ENCODE assay signal across 31 mouse cellular contexts in genomic region chr7:133764425-133764824, GRCm38 (mm10). TPM values are rescaled to one million over a fixed set of nuclear protein-coding genes. Genes with fewer than 3 reads are reported as not detected.
DNase-seq lines count a peak whose midpoint lies in the region; ATAC-seq and TF ChIP-seq lines count a peak whose summit lies in the region.
"Had no signal": no experiment of that assay in that cellular context is flagged by ENCODE, and none has a peak within 500 bp of the region (broad histone marks: within the 10 kb centered on the region; RNA-seq: fewer than 3 reads in every experiment).

No protein-coding gene starts in this region.

- WGBS in forebrain, embryonic 14.5 days = 82% methylated on average over 2 of the region's 2 CpGs
- 79% methylated on average over 2 of the region's 2 CpGs for WGBS in forebrain, postnatal 0 days
- WGBS in hindbrain, embryonic 13.5 days = 76% methylated on average over 2 of the region's 2 CpGs
- WGBS in hindbrain, embryonic 12.5 days = 85% methylated on average over 2 of the region's 2 CpGs
- WGBS in intestine, embryonic 14.5 days = 66% methylated on average over 2 of the region's 2 CpGs
- 39% methylated on average over 2 of the region's 2 CpGs for WGBS in intestine, postnatal 0 days

- H3K27ac ChIP-seq in forebrain, embryonic 14.5 days (ENCODE audit: low read depth, low read length) = peak overlapping the region; percentile 85
- H3K27ac ChIP-seq in forebrain, postnatal 0 days (ENCODE audit: low read depth, low read length) = no peak overlapping the region
- peak overlapping the region; percentile 35; the same call in 1 of the 2 replicates for H3K27ac ChIP-seq in hindbrain, embryonic 13.5 days
- H3K27ac ChIP-seq in hindbrain, embryonic 12.5 days = no peak overlapping the region
- H3K27ac ChIP-seq in intestine, embryonic 14.5 days (ENCODE audit: low read depth) = peak overlapping the region; percentile 1; the same call in 1 of the 2 replicates
- H3K27ac ChIP-seq in intestine, postnatal 0 days (ENCODE audit: low read depth, low read length) = peak overlapping the region; percentile 89
- H3K27ac ChIP-seq: embryonic facial prominence, embryonic 12.5 days; limb, embryonic 10.5 days; limb, embryonic 15.5 days; liver, embryonic 13.5 days; macrophage had no signal

- no peak overlapping the region for H3K4me2 ChIP-seq in forebrain, embryonic 14.5 days (ENCODE audit: low read length)
- no peak overlapping the region for H3K4me2 ChIP-seq in forebrain, postnatal 0 days (ENCODE audit: low read depth)
- H3K4me2 ChIP-seq in hindbrain, embryonic 13.5 days = no peak overlapping the region
- H3K4me2 ChIP-seq in hindbrain, embryonic 12.5 days (replicated peaks) = no peak overlapping the region
- no peak overlapping the region for H3K4me2 ChIP-seq in intestine, embryonic 14.5 days (ENCODE audit: low read length)
- peak overlapping the region; percentile 21; the same call in 1 of the 2 replicates for H3K4me2 ChIP-seq in intestine, postnatal 0 days (replicated peaks; ENCODE audit: low read depth)
- H3K4me2 ChIP-seq: embryonic facial prominence, embryonic 12.5 days; heart, embryonic 11.5 days; limb, embryonic 15.5 days; liver, embryonic 13.5 days; midbrain, embryonic 15.5 days had no signal

- ATAC-seq in forebrain, embryonic 14.5 days = no peak
- no peak for ATAC-seq in forebrain, postnatal 0 days
- no peak for ATAC-seq in hindbrain, embryonic 13.5 days (ENCODE audit: low FRiP score)
- ATAC-seq in hindbrain, embryonic 12.5 days (ENCODE audit: low FRiP score) = no peak
- peak; percentile 69; the same call in 1 of the 2 replicates for ATAC-seq in intestine, embryonic 14.5 days (replicated peaks; ENCODE audit: low FRiP score, low TSS enrichment, low read depth)
- ATAC-seq in intestine, postnatal 0 days = peak; percentile 82
- ATAC-seq: midbrain, embryonic 15.5 days; Patski had no signal

- no peak overlapping the region for H3K9ac ChIP-seq in forebrain, embryonic 14.5 days (ENCODE audit: low read length)
- no peak overlapping the region for H3K9ac ChIP-seq in forebrain, postnatal 0 days
- H3K9ac ChIP-seq in hindbrain, embryonic 13.5 days = no peak overlapping the region
- H3K9ac ChIP-seq in hindbrain, embryonic 12.5 days = no peak overlapping the region
- no peak overlapping the region for H3K9ac ChIP-seq in intestine, embryonic 14.5 days (ENCODE audit: low read length)
- H3K9ac ChIP-seq in intestine, postnatal 0 days (ENCODE audit: low read depth, low read length) = 0 out of 2 replicates have a peak overlapping the region, but pooled peaks have one; percentile 22
- H3K9ac ChIP-seq: embryonic facial prominence, embryonic 12.5 days; limb, embryonic 15.5 days; liver, embryonic 13.5 days; midbrain, embryonic 15.5 days had no signal

- peaks cover 17% of the 10 kb centered on the region; the same call in 1 of the 2 replicates for H3K4me1 ChIP-seq in forebrain, embryonic 14.5 days (ENCODE audit: control insufficient read depth, insufficient read depth, low read length)
- H3K4me1 ChIP-seq in forebrain, postnatal 0 days (ENCODE audit: insufficient read depth) = peaks cover 12% of the 10 kb centered on the region; the same call in 1 of the 2 replicates
- H3K4me1 ChIP-seq in hindbrain, embryonic 13.5 days (replicated peaks) = peaks cover 29% of the 10 kb centered on the region
- H3K4me1 ChIP-seq in hindbrain, embryonic 12.5 days = peaks cover 14% of the 10 kb centered on the region
- H3K4me1 ChIP-seq in intestine, embryonic 14.5 days (replicated peaks; ENCODE audit: control insufficient read depth, insufficient read depth, low read length) = no peaks in the 10 kb centered on the region; the same call in 1 of the 2 replicates
- H3K4me1 ChIP-seq in intestine, postnatal 0 days (replicated peaks; ENCODE audit: control insufficient read depth, insufficient read depth, low read length) = peaks cover 3% of the 10 kb centered on the region; the same call in 1 of the 2 replicates

- no peaks in the 10 kb centered on the region for H3K27me3 ChIP-seq in forebrain, embryonic 14.5 days (replicated peaks; ENCODE audit: control insufficient read depth, insufficient read depth, low read length)
- no peaks in the 10 kb centered on the region for H3K27me3 ChIP-seq in forebrain, postnatal 0 days (ENCODE audit: insufficient read depth, low read length)
- H3K27me3 ChIP-seq in hindbrain, embryonic 13.5 days = no peaks in the 10 kb centered on the region
- H3K27me3 ChIP-seq in hindbrain, embryonic 12.5 days = no peaks in the 10 kb centered on the region
- no peaks in the 10 kb centered on the region for H3K27me3 ChIP-seq in intestine, embryonic 14.5 days (replicated peaks; ENCODE audit: control insufficient read depth, insufficient read depth, low read length)
- H3K27me3 ChIP-seq in intestine, postnatal 0 days (replicated peaks; ENCODE audit: control insufficient read depth, insufficient read depth, low read length) = no peaks in the 10 kb centered on the region
- H3K27me3 ChIP-seq: embryonic facial prominence, embryonic 12.5 days; limb, embryonic 15.5 days; liver, embryonic 13.5 days; midbrain, embryonic 15.5 days; Patski had no signal

- no peak for TF ChIP-seq CTCF in forebrain, postnatal 0 days (IDR thresholded peaks at IDR 0.05; ENCODE audit: low read depth)
- TF ChIP-seq CTCF in intestine, postnatal 0 days (IDR thresholded peaks at IDR 0.05; ENCODE audit: low read depth) = no peak

- H3K9me3 ChIP-seq in forebrain, embryonic 14.5 days (replicated peaks; ENCODE audit: control insufficient read depth, low read length) = no peaks in the 10 kb centered on the region
- H3K9me3 ChIP-seq in forebrain, postnatal 0 days (ENCODE audit: low read length) = no peaks in the 10 kb centered on the region
- no peaks in the 10 kb centered on the region for H3K9me3 ChIP-seq in hindbrain, embryonic 13.5 days
- no peaks in the 10 kb centered on the region for H3K9me3 ChIP-seq in hindbrain, embryonic 12.5 days (replicated peaks)
- H3K9me3 ChIP-seq in intestine, embryonic 14.5 days (ENCODE audit: control insufficient read depth, low read length) = 0 out of 2 replicates have a peak, but pooled peaks cover 5% of the 10 kb centered on the region
- no peaks in the 10 kb centered on the region for H3K9me3 ChIP-seq in intestine, postnatal 0 days (ENCODE audit: control insufficient read depth)
- H3K9me3 ChIP-seq: embryonic facial prominence, embryonic 12.5 days; limb, embryonic 10.5 days; limb, embryonic 15.5 days; liver, embryonic 13.5 days; midbrain, embryonic 15.5 days had no signal

- no peaks in the 10 kb centered on the region for H3K36me3 ChIP-seq in forebrain, embryonic 14.5 days (ENCODE audit: control insufficient read depth, insufficient read depth, low read length)
- no peaks in the 10 kb centered on the region for H3K36me3 ChIP-seq in forebrain, postnatal 0 days (ENCODE audit: insufficient read depth)
- no peaks in the 10 kb centered on the region for H3K36me3 ChIP-seq in hindbrain, embryonic 13.5 days
- no peaks in the 10 kb centered on the region for H3K36me3 ChIP-seq in hindbrain, embryonic 12.5 days
- 0 out of 2 replicates have a peak, but pooled peaks cover under 1% of the 10 kb centered on the region for H3K36me3 ChIP-seq in intestine, embryonic 14.5 days (ENCODE audit: control insufficient read depth, insufficient read depth, low read length)
- H3K36me3 ChIP-seq in intestine, postnatal 0 days (ENCODE audit: control insufficient read depth, insufficient read depth) = no peaks in the 10 kb centered on the region
- H3K36me3 ChIP-seq: embryonic facial prominence, embryonic 12.5 days; limb, embryonic 10.5 days; limb, embryonic 15.5 days; midbrain, embryonic 15.5 days had no signal

- no peak for DNase-seq in forebrain, embryonic 14.5 days (ENCODE audit: low spot score)
- DNase-seq in forebrain, postnatal 0 days = no peak
- no peak for DNase-seq in intestine, embryonic 14.5 days (ENCODE audit: low spot score)
- DNase-seq in embryo, embryonic 10 days (ENCODE audit: low spot score) = no peak
- DNase-seq: adrenal gland, postnatal 10 days; cerebellum, adult 9-10 months; cerebellum, postnatal 36 days; embryo, embryonic 11 days; gastrocnemius, postnatal 10 days; heart, adult 18-20 months; heart, postnatal 4 days; kidney, adult 11 months; kidney, postnatal 14 days; layer of hippocampus, adult 9-11 months; liver, embryonic 13.5 days; lung, adult 2 months; lung, postnatal 10 days; right cerebral cortex, adult 18-20 months; spleen, adult 18-20 months; thymus, postnatal 25 days had no signal

- no peak overlapping the region for H3K4me3 ChIP-seq in forebrain, embryonic 14.5 days (ENCODE audit: low read depth, low read length)
- H3K4me3 ChIP-seq in forebrain, postnatal 0 days (ENCODE audit: low read depth, low read length) = no peak overlapping the region
- no peak overlapping the region for H3K4me3 ChIP-seq in hindbrain, embryonic 13.5 days
- no peak overlapping the region for H3K4me3 ChIP-seq in hindbrain, embryonic 12.5 days
- H3K4me3 ChIP-seq in intestine, embryonic 14.5 days (ENCODE audit: low read depth, low read length) = no peak overlapping the region
- no peak overlapping the region for H3K4me3 ChIP-seq in intestine, postnatal 0 days (ENCODE audit: low read depth, low read length)
- H3K4me3 ChIP-seq: embryonic facial prominence, embryonic 12.5 days; limb, embryonic 10.5 days; limb, embryonic 15.5 days; liver, embryonic 13.5 days; midbrain, embryonic 15.5 days had no signal

RNA-seq across cellular contexts. Expression of gene Fank1, which starts 12.2 kb away (rescaled TPM):
- polyA plus RNA-seq in forebrain, embryonic 14.5 days (2014; fragmentation: Nextera tagmentation; extraction: Ambion mirVana) = 4.2 and 4.5 TPM in 2 replicates
- total RNA-seq in forebrain, postnatal 0 days (2014; rRNA removed) = 4.5 and 5.1 TPM in 2 replicates
- 5.2 and 9.0 TPM in 2 replicates for polyA plus RNA-seq in forebrain, postnatal 0 days (2015; fragmentation: Nextera tagmentation; extraction: Ambion mirVana)
- 2.9 and 3.3 TPM in 2 replicates for polyA plus RNA-seq in hindbrain, embryonic 13.5 days (2015; fragmentation: Nextera tagmentation; extraction: Ambion mirVana)
- polyA plus RNA-seq in hindbrain, embryonic 12.5 days (2016; fragmentation: Nextera tagmentation; extraction: Ambion mirVana) = 2.4 and 3.2 TPM in 2 replicates
- polyA plus RNA-seq in intestine, embryonic 14.5 days (2014; fragmentation: Nextera tagmentation; extraction: Ambion mirVana) = 0.54 and 0.64 TPM in 2 replicates
- 0.17 and 0.42 TPM in 2 replicates for polyA plus RNA-seq in intestine, postnatal 0 days (2015; fragmentation: Nextera tagmentation; extraction: Ambion mirVana)
- total RNA-seq: heart, adult 18-20 months; heart, postnatal 4 days; megakaryocyte-erythroid progenitor cell, adult 5-6 weeks had no signal
- polyA plus RNA-seq: limb, embryonic 15.5 days; liver, embryonic 13.5 days; macrophage had no signal

RNA-seq across cellular contexts. Expression of gene Dhx32, which starts 18.1 kb away (rescaled TPM):
- 55.1 and 56.9 TPM in 2 replicates for polyA plus RNA-seq in forebrain, embryonic 14.5 days (2014; fragmentation: Nextera tagmentation; extraction: Ambion mirVana)
- total RNA-seq in forebrain, postnatal 0 days (2014; rRNA removed) = 38.2 and 47.5 TPM in 2 replicates
- 43.7 and 53.2 TPM in 2 replicates for polyA plus RNA-seq in forebrain, postnatal 0 days (2015; fragmentation: Nextera tagmentation; extraction: Ambion mirVana)
- polyA plus RNA-seq in hindbrain, embryonic 13.5 days (2015; fragmentation: Nextera tagmentation; extraction: Ambion mirVana) = 31.9 and 33.3 TPM in 2 replicates
- 33.0 and 34.5 TPM in 2 replicates for polyA plus RNA-seq in hindbrain, embryonic 12.5 days (2016; fragmentation: Nextera tagmentation; extraction: Ambion mirVana)
- polyA plus RNA-seq in intestine, embryonic 14.5 days (2014; fragmentation: Nextera tagmentation; extraction: Ambion mirVana) = 72.3 and 75.3 TPM in 2 replicates
- polyA plus RNA-seq in intestine, postnatal 0 days (2015; fragmentation: Nextera tagmentation; extraction: Ambion mirVana) = 43.8 and 50.2 TPM in 2 replicates

RNA-seq across cellular contexts. Expression of gene Uros, which starts 54.6 kb away (rescaled TPM):
- 62.6 TPM in 2 replicates for polyA plus RNA-seq in forebrain, embryonic 14.5 days (2014; fragmentation: Nextera tagmentation; extraction: Ambion mirVana)
- 35.7 and 38.2 TPM in 2 replicates for total RNA-seq in forebrain, postnatal 0 days (2014; rRNA removed)
- polyA plus RNA-seq in forebrain, postnatal 0 days (2015; fragmentation: Nextera tagmentation; extraction: Ambion mirVana) = 38.7 and 42.0 TPM in 2 replicates
- polyA plus RNA-seq in hindbrain, embryonic 13.5 days (2015; fragmentation: Nextera tagmentation; extraction: Ambion mirVana) = 55.6 and 56.8 TPM in 2 replicates
- 37.4 and 45.1 TPM in 2 replicates for polyA plus RNA-seq in hindbrain, embryonic 12.5 days (2016; fragmentation: Nextera tagmentation; extraction: Ambion mirVana)
- 29.8 and 30.2 TPM in 2 replicates for polyA plus RNA-seq in intestine, embryonic 14.5 days (2014; fragmentation: Nextera tagmentation; extraction: Ambion mirVana)
- polyA plus RNA-seq in intestine, postnatal 0 days (2015; fragmentation: Nextera tagmentation; extraction: Ambion mirVana) = 12.1 and 12.4 TPM in 2 replicates

RNA-seq across cellular contexts. Expression of gene Bccip, which starts 55.3 kb away (rescaled TPM):
- 108 and 113 TPM in 2 replicates for polyA plus RNA-seq in forebrain, embryonic 14.5 days (2014; fragmentation: Nextera tagmentation; extraction: Ambion mirVana)
- total RNA-seq in forebrain, postnatal 0 days (2014; rRNA removed) = 31.8 and 40.7 TPM in 2 replicates
- polyA plus RNA-seq in forebrain, postnatal 0 days (2015; fragmentation: Nextera tagmentation; extraction: Ambion mirVana) = 100.0 and 102 TPM in 2 replicates
- polyA plus RNA-seq in hindbrain, embryonic 13.5 days (2015; fragmentation: Nextera tagmentation; extraction: Ambion mirVana) = 104 and 107 TPM in 2 replicates
- polyA plus RNA-seq in hindbrain, embryonic 12.5 days (2016; fragmentation: Nextera tagmentation; extraction: Ambion mirVana) = 136 and 143 TPM in 2 replicates
- polyA plus RNA-seq in intestine, embryonic 14.5 days (2014; fragmentation: Nextera tagmentation; extraction: Ambion mirVana) = 157 and 171 TPM in 2 replicates
- polyA plus RNA-seq in intestine, postnatal 0 days (2015; fragmentation: Nextera tagmentation; extraction: Ambion mirVana) = 91.4 and 92.6 TPM in 2 replicates

Comparison
In these comparisons a context has a peak if more than half of its experiments do, and no peak if none do; other contexts are left out.
1. H3K27ac ChIP-seq: peak in forebrain, embryonic 14.5 days (single experiment), hindbrain, embryonic 13.5 days (single experiment), intestine, embryonic 14.5 days (single experiment) and intestine, postnatal 0 days (single experiment); none in forebrain, postnatal 0 days (single experiment) and hindbrain, embryonic 12.5 days (single experiment).
2. ATAC-seq: peak in intestine, embryonic 14.5 days (single experiment) and intestine, postnatal 0 days (single experiment); none in forebrain, embryonic 14.5 days (single experiment), forebrain, postnatal 0 days (single experiment), hindbrain, embryonic 13.5 days (single experiment) and hindbrain, embryonic 12.5 days (single experiment).